Mouse (Mus musculus) retina, postnatal 1 day (tissue): ENCODE measurements around the gene Mettl9.

Experiments
- DNase-seq: peaks from one replicate; pipeline ENCODE4 v3.0.0-alpha.2; 2012

Gene Mettl9

GRCm38 (mm10) chr7:121111321-121111720 lies 77.1 kb downstream of the Mettl9 start:
- DNase-seq: peak; percentile 25

GRCm38 (mm10) chr7:121111762-121112161 lies 77.5 kb downstream of the Mettl9 start:
- DNase-seq: no peak

- DNase-seq: peak; percentile 87
Measured at GRCm38 (mm10) chr7:121120143-121120818, 86.0 kb downstream of the Mettl9 start.
